Mouse (Mus musculus) thymus, adult 18-20 months (tissue): ENCODE measurements around the gene Olfr1390.
"Not testable (repeated sequence)": the region's sequence is repeated elsewhere in the genome, so short reads cannot be mapped to it uniquely, and the experiment has no call there.

Experiments used
- DNase-seq, 2 experiments: peaks; one replicate each; pipeline ENCODE4 v3.0.0; 2022; ENCODE audit warnings: mixed read lengths in 2 of 2

Gene Olfr1390

GRCm38 (mm10) chr11:49334888-49335287 is at the start of gene Olfr1390:
TSS of gene Olfr1390 (plus strand) at chr11:49335188.
- no peak for DNase-seq

GRCm38 (mm10) chr11:49287251-49287650 is 47.7 kb upstream of the Olfr1390 start:
- DNase-seq: no peak

GRCm38 (mm10) chr11:49292777-49293176 is 42.2 kb upstream of the Olfr1390 start:
- DNase-seq: no peak

GRCm38 (mm10) chr11:49304441-49304840 is 30.5 kb upstream of the Olfr1390 start, which contains the start of gene Olfr10:
TSS of gene Olfr10 (plus strand) at chr11:49304741.
- DNase-seq: no peak

GRCm38 (mm10) chr11:49308547-49308946 is 26.4 kb upstream of the Olfr1390 start:
- DNase-seq: not testable (repeated sequence)

GRCm38 (mm10) chr11:49322442-49322841 is 12.5 kb upstream of the Olfr1390 start, which contains the start of gene Olfr1391:
TSS of gene Olfr1391 (plus strand) at chr11:49322742.
- no peak for DNase-seq

GRCm38 (mm10) chr11:49326726-49327125 is 8.3 kb upstream of the Olfr1390 start:
- no peak for DNase-seq

- DNase-seq: no peak
Measured at GRCm38 (mm10) chr11:49329686-49330085, 5.3 kb upstream of the Olfr1390 start.

- DNase-seq: no peak
Measured at GRCm38 (mm10) chr11:49337150-49337832, 2.3 kb downstream of the Olfr1390 start.

GRCm38 (mm10) chr11:49383133-49383532 is 48.1 kb downstream of the Olfr1390 start:
- no peak for DNase-seq

GRCm38 (mm10) chr11:49386118-49386517 is 51.1 kb downstream of the Olfr1390 start:
- DNase-seq: not testable (repeated sequence)
